Mouse (Mus musculus) ES-Bruce4 (cell line): Measurements from ENCODE around the gene Arhgap15. TPM values are rescaled to one million over a fixed set of nuclear protein-coding genes. Genes with fewer than 3 reads are reported as not detected.

Experiments used
- H3K27ac ChIP-seq: 2 replicates; pipeline ENCODE4 v1.5.1; 2012; ENCODE audit warnings: low read length, inconsistent platforms; ENCODE audit not compliant: insufficient read depth
- H3K27me3 ChIP-seq: 2 replicates; pipeline ENCODE4 v1.6.1; 2012; ENCODE audit warnings: mild to moderate bottlenecking, low read length, inconsistent platforms; ENCODE audit not compliant: control insufficient read depth, poor library complexity, insufficient read depth, severe bottlenecking
- H3K36me3 ChIP-seq: 2 replicates; pipeline ENCODE4 v1.6.1; 2012; ENCODE audit warnings: inconsistent platforms, mild to moderate bottlenecking, low read length, moderate library complexity; ENCODE audit not compliant: control insufficient read depth, poor library complexity, insufficient read depth, severe bottlenecking
- H3K4me1 ChIP-seq: one replicate; pipeline ENCODE4 v1.8.1; 2011; ENCODE audit warnings: low read length; ENCODE audit not compliant: control insufficient read depth, insufficient read depth
- H3K4me3 ChIP-seq: 2 replicates; pipeline ENCODE4 v1.5.1; 2011; ENCODE audit warnings: low read depth, mild to moderate bottlenecking, low read length
- H3K9ac ChIP-seq: 2 replicates; pipeline ENCODE4 v1.6.1; 2012; ENCODE audit warnings: low read depth, mild to moderate bottlenecking, inconsistent platforms; ENCODE audit not compliant: poor library complexity, severe bottlenecking
- H3K9me3 ChIP-seq: replicated peaks from 2 replicates; pipeline ENCODE4 v1.6.1; 2012; ENCODE audit warnings: mild to moderate bottlenecking, low read length, inconsistent platforms; ENCODE audit not compliant: control insufficient read depth, poor library complexity, insufficient read depth, severe bottlenecking
- CTCF ChIP-seq: IDR thresholded peaks from one replicate; pipeline ENCODE4 v1.8.1; 2011; ENCODE audit warnings: low read depth, low read length
- EP300 ChIP-seq: IDR thresholded peaks from 2 replicates; pipeline ENCODE4 v1.6.1; 2011; ENCODE audit warnings: low read depth, low read length; ENCODE audit not compliant: insufficient read depth
- POLR2A ChIP-seq: IDR thresholded peaks from one replicate; pipeline ENCODE4 v1.8.1; 2011; ENCODE audit warnings: low read length; ENCODE audit not compliant: insufficient read depth
- polyA plus RNA-seq: library from polyadenylated mRNA; stranded (reverse); fragments of >200 nt; gene quantifications from 2 replicates; pipeline ENCODE4 v1.2.4, GENCODE M21; 2011; ENCODE audit warnings: low read depth; ENCODE audit not compliant: missing spikeins, insufficient read depth, insufficient read length

The Arhgap15 gene
- polyA plus RNA-seq, 1 experiment: not detected

DNA sequence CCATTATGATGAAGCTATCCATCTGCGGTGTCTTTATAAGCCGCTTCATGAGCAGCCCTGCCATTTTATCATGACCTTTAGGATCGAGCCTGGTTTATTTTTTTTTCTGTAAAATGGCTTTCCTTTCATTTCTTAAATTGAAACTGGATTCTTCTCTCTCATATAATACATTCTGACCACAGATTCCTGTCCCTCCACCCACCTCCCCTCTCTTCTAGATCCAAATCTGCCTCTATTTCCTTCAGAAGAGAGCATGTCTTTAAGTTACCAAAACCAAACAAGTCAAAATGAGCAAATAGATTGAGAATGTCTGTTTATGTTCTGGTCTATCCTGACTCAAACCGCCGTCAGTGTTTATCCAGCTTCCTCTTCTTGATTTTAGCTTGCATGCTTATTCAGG lies 46.1 kb downstream of the Arhgap15 start:
- Histone ChIP-seq H3K9me3 (no peaks in the 10 kb centered on the region), H3K36me3 (no peaks in the 10 kb centered on the region), H3K27me3 (no peaks in the 10 kb centered on the region; the same call in 1 of the 2 replicates), H3K4me3 (no peak overlapping the region), H3K4me1 (no peaks in the 10 kb centered on the region), H3K9ac (no peak overlapping the region), H3K27ac (no peak overlapping the region)
- TF ChIP-seq POLR2A (no peak), EP300 (no peak), CTCF (no peak)

DNA sequence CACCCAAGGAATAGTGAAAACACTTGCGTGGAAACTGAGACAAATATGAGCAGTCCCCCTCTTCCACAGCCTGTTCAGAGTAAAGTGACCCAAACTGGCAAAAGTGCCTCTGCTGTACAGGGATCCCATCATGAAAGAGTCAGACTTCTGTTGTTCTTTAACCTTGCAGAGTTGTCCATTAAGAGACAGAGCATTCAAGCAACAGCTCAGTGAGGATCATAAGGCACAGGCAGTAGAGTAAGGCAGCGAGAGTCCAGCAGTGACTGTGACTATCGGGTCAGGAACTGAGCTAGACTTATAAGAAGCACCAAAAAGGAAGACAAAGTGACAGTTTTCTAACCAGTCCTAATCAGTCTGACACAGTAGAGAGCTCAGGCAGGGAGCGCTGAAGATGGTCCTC lies 47.8 kb downstream of the Arhgap15 start:
- Histone ChIP-seq H3K9ac (no peak overlapping the region), H3K4me1 (no peaks in the 10 kb centered on the region), H3K27me3 (no peaks in the 10 kb centered on the region; the same call in 1 of the 2 replicates), H3K36me3 (no peaks in the 10 kb centered on the region), H3K27ac (no peak overlapping the region), H3K9me3 (no peaks in the 10 kb centered on the region), H3K4me3 (no peak overlapping the region)
- TF ChIP-seq CTCF: no peak
- no peak for TF ChIP-seq EP300
- no peak for TF ChIP-seq POLR2A

DNA sequence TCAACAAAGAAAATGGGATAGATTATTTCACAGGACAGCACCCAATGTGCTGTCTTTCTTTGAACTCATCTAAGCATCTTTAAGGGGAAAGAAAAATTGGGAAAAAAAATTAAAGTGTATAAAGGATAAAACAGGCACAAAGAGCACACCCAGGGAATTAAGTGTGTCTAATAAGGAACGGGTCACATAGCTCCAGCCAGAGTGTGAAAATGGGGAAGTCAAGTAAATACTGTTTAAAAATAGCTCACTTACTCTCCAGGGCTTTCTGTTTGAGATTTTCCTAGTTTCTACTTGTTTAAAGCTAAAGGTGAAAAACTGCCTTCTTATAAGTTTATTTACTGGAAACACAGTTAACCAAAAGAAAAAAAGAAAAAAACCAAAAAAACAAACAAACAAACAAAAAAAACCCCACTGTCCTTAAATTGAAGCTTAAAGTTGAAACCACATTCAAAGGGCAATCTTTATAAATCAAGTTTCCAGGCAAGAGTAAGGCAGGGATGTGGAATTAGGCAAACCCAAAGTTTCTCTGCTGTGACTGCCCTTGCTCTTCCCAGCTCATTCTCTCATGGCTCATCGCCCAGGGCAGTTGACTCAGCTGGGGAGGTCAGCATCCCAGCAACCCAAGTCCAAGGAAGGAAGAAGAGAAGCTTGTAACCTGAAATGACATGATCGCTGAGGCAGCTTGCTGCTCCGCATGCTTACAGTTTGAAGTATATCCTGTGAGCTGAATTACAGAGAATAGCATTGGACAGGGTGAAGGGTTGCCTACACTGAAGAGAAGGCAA lies 57.5 kb downstream of the Arhgap15 start:
- H3K9ac ChIP-seq: no peak overlapping the region

DNA sequence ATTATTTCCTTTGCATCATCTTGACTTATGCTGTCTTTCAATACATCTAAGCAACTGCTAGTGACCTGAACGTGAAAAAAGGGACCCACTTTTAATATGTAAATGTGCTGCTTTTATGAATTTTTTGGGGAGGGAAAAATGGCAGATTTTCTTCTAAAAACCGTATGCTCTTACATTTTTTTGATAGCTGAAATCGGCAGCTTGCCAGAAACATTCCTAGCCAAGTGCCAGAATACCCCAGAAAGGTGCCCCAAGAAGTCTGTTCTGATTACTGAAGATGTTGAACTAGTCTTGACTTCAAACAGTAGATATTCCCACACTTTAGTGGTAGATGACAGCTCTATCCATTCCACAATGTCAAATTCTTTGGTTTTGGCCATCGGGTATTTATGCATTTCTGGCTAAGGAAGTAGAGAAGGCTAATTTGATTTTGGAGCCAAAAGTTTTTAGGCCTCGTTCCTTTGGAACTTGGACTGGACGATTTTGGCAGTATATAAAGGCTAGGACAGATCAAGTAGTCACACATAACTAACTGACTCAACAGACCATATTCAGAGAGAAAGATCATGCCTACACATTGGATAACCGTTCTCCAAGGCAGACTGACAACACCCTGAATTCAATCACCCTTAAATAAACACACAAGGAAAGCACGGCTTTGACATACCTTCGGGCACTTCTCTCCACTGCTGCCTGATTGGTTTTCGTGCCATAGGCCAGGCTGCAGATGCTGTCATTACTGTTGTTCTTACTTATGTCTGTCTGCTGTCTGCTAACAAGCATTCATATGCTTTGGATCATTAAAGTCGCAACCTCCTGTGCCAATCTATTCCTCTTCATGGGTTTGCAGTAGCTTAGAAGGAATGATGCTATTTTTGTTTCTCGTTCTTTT lies 67.5 kb downstream of the Arhgap15 start:
- H3K9ac ChIP-seq: no peak overlapping the region
- H3K27ac ChIP-seq: no peak overlapping the region
- H3K27me3 ChIP-seq: no peaks in the 10 kb centered on the region
- no peaks in the 10 kb centered on the region for H3K36me3 ChIP-seq
- TF ChIP-seq POLR2A: no peak
- no peak for TF ChIP-seq CTCF
- no peak for TF ChIP-seq EP300
- H3K4me1 ChIP-seq: no peaks in the 10 kb centered on the region
- no peaks in the 10 kb centered on the region for H3K9me3 ChIP-seq
- no peak overlapping the region for H3K4me3 ChIP-seq

More for the DNA sequence above, 57.5 kb downstream of the Arhgap15 start:
- H3K9me3 ChIP-seq: no peaks in the 10 kb centered on the region
- H3K4me1 ChIP-seq: no peaks in the 10 kb centered on the region
- H3K36me3 ChIP-seq: no peaks in the 10 kb centered on the region
- no peaks in the 10 kb centered on the region for H3K27me3 ChIP-seq
- no peak overlapping the region for H3K27ac ChIP-seq
- no peak overlapping the region for H3K4me3 ChIP-seq
- no peak for TF ChIP-seq CTCF

DNA sequence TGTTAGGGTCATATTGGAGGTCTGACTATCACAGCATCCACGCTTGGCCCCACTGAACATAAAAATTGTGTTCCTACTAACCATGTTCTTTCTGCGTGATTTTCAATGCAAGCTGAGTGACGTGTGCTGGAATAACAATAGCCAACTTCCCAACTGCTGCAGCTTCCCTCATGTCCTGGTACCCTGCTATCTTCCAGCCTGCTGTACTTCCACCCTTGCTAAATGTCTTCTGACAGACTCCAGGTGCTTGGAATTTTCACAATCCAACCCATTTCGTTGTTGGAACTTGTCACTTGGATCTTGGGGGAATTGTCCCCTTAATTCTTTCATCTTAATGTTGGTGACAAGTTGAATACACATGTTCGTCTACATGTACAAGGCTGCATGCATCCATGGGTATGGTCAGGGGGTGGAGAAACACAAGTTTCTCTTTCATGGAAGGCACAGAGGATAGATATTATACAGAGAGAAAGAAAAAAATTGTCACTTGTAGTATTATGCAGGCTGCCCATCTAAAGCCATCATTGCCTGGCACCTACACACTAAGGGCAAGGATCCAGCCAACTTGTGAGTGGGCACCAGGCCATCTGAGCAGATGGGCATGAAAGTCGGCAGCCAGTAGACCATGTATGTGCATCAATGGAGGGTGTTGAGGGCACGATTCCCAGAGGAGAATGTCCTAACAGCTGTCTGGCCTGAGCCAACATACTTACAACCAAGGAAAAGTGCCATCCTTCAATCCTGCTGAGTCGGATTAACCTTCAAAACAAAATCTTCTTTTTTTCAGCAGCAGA lies 68.4 kb downstream of the Arhgap15 start:
- H3K4me3 ChIP-seq: no peak overlapping the region
- no peak for TF ChIP-seq POLR2A
- TF ChIP-seq EP300: no peak

More for the DNA sequence above, 68.4 kb downstream of the Arhgap15 start:
- no peaks in the 10 kb centered on the region for H3K4me1 ChIP-seq
- no peak overlapping the region for H3K27ac ChIP-seq
- no peaks in the 10 kb centered on the region for H3K36me3 ChIP-seq
- H3K9ac ChIP-seq: no peak overlapping the region
- H3K9me3 ChIP-seq: no peaks in the 10 kb centered on the region
- no peaks in the 10 kb centered on the region for H3K27me3 ChIP-seq
